Mouse (Mus musculus) kidney, adult 2 months (tissue): ENCODE measurements around the gene Mmp1b.

Experiments used
- CTCF ChIP-seq: fragments of 200-500 bp; conservative IDR thresholded peaks from 2 replicates; pipeline ENCODE4 v1.5.1; 2011; ENCODE audit warnings: low read depth, mild to moderate bottlenecking, control low read depth, low read length, moderate library complexity, mixed read lengths; ENCODE audit not compliant: insufficient read depth, insufficient read length
- POLR2A ChIP-seq: fragments of 200-500 bp; IDR thresholded peaks from one replicate; pipeline ENCODE4 v1.6.1; 2011; ENCODE audit warnings: low read depth, low read length, control low read depth

GRCm38 (mm10) chr9:7354535-7354934 is 33.3 kb downstream of the Mmp1b start:
- TF ChIP-seq CTCF (no peak), POLR2A (no peak)
